Mouse (Mus musculus) embryonic fibroblast, embryonic 13.5 days (primary cell): ENCODE data around the gene Nono. TPM values are rescaled to one million over a fixed set of nuclear protein-coding genes. Genes with fewer than 3 reads are reported as not detected.

Experiments used
- H3K27ac ChIP-seq: 2 replicates; pipeline ENCODE4 v1.5.1; 2012; ENCODE audit warnings: low read length, control low read depth, inconsistent platforms; ENCODE audit not compliant: insufficient read depth
- H3K4me1 ChIP-seq: 2 replicates; pipeline ENCODE4 v1.6.1; 2011; ENCODE audit warnings: low read length; ENCODE audit not compliant: control insufficient read depth, insufficient read depth
- H3K4me3 ChIP-seq: 2 replicates; pipeline ENCODE4 v1.5.1; 2011; ENCODE audit warnings: mild to moderate bottlenecking, control low read depth, low read length; ENCODE audit not compliant: insufficient read depth
- CTCF ChIP-seq: IDR thresholded peaks from 2 replicates; pipeline ENCODE4 v1.5.1; 2011; ENCODE audit warnings: mild to moderate bottlenecking, control low read depth, low read length, moderate library complexity, borderline replicate concordance; ENCODE audit not compliant: insufficient read depth
- POLR2A ChIP-seq: IDR thresholded peaks from 2 replicates; pipeline ENCODE4 v1.6.1; 2011; ENCODE audit warnings: low read depth, mild to moderate bottlenecking, control low read depth, low read length, moderate library complexity
- polyA plus RNA-seq: library from polyadenylated mRNA; stranded (reverse); fragments of >200 nt; gene quantifications from 2 replicates; pipeline ENCODE4 v1.2.4, GENCODE M21; 2011; ENCODE audit warnings: low read depth; ENCODE audit not compliant: missing spikeins, insufficient read length

Nono gene
- polyA plus RNA-seq, 1 experiment: 440 TPM

- Histone ChIP-seq H3K27ac (no peak overlapping the region), H3K4me3 (peak overlapping the region; percentile 64), H3K4me1 (no peaks in the 10 kb centered on the region)
- TF ChIP-seq CTCF (no peak), POLR2A (peak; percentile 65)
These were observed 9.1 kb upstream of the Nono start for GRCm38 (mm10) chrX:101419725-101420699.

DNA sequence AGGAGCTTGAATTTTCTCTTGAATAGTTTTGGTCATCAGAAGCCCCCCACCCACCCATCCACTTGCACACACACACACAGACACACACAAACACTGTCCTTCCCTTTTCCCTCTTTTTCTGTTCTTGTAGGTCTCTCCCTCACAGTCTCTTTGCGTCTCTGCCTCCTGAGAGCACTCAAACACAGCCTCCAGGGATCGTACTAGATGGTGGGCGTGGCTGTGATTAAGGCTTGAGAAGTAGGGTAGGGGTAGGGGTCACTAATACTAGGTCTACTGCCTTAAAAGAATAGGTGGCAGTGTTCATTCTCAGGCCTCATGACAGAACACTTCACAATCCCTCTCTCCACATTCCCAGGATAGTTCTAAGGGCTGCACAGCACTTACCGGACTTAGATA lies 8.4 kb upstream of the Nono start, which contains the start of gene Zmym3:
Zmym3 (minus strand) TSS at position 150 of the 396 bp plus-strand sequence.
- Histone ChIP-seq H3K4me1 (no peaks in the 10 kb centered on the region), H3K27ac (no peak within 1 kb of the TSS), H3K4me3 (peak within 1 kb of the TSS; percentile 64)
- TF ChIP-seq POLR2A (no peak), CTCF (no peak)

- no peak overlapping the region for H3K4me3 ChIP-seq
- no peak overlapping the region for H3K27ac ChIP-seq
- TF ChIP-seq POLR2A (no peak), CTCF (no peak)
- no peaks in the 10 kb centered on the region for H3K4me1 ChIP-seq
These were observed 5.7 kb upstream of the Nono start for GRCm38 (mm10) chrX:101423462-101423861.

DNA sequence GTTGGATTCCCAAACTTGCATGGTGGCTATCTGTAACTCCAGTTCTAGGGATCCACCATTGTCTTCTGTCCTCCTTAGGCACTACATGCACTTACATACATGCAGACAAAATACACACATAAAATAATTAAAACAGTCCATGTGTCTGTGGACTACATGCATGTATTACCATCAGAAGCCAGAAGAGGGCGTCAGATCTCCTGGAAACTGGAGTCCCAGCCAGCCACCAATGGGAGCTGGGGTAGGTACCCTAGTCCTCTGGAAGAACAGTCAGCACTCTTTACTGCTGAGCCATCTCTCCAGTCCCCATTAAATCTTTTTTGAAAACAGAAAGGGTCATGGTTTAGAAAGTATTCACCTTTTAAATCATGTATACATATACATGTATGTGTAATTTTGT lies 1.3 kb upstream of the Nono start:
- TF ChIP-seq CTCF (no peak), POLR2A (no peak)

DNA sequence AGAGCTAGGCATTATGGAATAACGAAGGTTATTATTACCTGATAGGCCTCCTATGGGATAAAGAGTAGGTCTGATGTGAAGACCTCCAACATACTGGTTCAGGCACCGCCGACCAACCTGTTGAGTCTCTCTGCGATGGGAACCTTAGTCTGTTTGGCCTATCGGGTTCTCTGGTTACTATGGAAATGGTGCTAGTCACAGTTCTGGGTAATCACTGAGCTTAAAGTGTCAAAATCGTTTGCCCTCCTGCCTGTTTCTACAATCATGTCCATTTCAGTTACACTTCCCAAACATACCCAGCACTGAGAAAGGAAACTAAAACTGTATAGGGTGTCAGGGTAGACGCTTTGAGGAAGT lies 355 bp upstream of the Nono start:
- Histone ChIP-seq H3K4me1 (0 out of 2 replicates have a peak, but pooled peaks cover 1% of the 10 kb centered on the region), H3K4me3 (peak overlapping the region; percentile 41), H3K27ac (peak overlapping the region; percentile 98)
- TF ChIP-seq CTCF (no peak), POLR2A (no peak)

More for the DNA sequence above, 1.3 kb upstream of the Nono start:
- H3K4me1 ChIP-seq: 0 out of 2 replicates have a peak, but pooled peaks cover 1% of the 10 kb centered on the region
- no peak overlapping the region for H3K27ac ChIP-seq
- no peak overlapping the region for H3K4me3 ChIP-seq

GRCm38 (mm10) chrX:101429976-101430375 lies 858 bp downstream of the Nono start:
- 0 out of 2 replicates have a peak, but pooled peaks cover 1% of the 10 kb centered on the region for H3K4me1 ChIP-seq
- TF ChIP-seq CTCF: no peak
- peak overlapping the region; percentile 73 for H3K4me3 ChIP-seq
- peak overlapping the region; percentile 98 for H3K27ac ChIP-seq

DNA sequence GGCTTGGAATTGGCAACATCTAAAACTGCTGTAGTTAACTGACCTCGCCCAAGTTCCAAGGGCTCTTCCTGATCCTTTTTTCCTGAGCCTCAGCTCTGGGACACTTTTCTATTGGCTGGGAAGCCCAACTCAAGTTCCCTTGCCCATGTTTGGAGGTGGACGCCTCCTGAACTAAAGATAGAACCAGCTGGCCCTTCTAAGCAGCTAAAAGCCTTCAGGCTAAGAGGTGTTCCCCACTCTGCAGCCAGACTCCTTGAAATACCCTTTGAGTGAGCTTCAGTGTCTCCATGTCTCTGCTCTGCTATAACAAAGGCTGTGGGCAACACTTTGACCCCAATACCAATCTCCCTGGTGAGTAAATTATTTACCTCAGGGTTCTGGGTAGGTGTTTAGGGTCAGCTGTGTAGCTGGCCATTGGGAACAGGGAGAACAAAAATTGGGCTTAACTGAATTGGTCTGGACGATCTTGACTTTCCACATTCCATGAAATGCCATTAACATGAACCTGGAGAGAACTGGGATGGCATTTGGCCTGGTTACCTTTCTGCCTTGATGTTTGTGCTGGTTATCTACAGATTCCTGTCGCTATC lies 19.9 kb downstream of the Nono start, which contains the start of gene Itgb1bp2:
Itgb1bp2 (plus strand) TSS at position 203 of the 590 bp plus-strand sequence.
- TF ChIP-seq CTCF: no peak
- no peak for TF ChIP-seq POLR2A
- Histone ChIP-seq H3K4me3 (no peak within 1 kb of the TSS), H3K4me1 (no peaks in the 10 kb centered on the region), H3K27ac (no peak within 1 kb of the TSS)

DNA sequence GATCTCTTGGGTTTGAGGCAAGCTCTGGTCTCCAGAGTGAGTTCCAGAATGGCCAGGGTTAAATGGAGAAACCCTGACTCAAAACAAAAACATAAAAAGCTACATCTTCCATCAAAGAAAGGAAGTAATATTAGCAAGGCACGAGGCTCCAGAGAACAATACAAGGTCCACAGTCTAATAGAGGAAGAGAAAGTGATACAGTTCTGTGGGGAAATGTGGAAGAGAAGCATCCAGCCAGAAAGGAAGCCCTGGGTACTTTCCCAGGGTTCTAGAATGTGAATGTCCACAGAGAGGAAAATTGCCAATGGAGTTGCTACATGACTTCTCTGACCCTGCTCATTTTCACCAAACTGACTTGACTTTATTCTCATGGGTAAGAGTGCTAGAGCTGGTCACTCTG lies 22.0 kb downstream of the Nono start:
- Histone ChIP-seq H3K4me1 (no peaks in the 10 kb centered on the region), H3K4me3 (no peak overlapping the region), H3K27ac (no peak overlapping the region)
- no peak for TF ChIP-seq POLR2A
- no peak for TF ChIP-seq CTCF

GRCm38 (mm10) chrX:101451591-101451990 lies 22.5 kb downstream of the Nono start:
- Histone ChIP-seq H3K4me1 (no peaks in the 10 kb centered on the region), H3K27ac (no peak overlapping the region), H3K4me3 (no peak overlapping the region)
- no peak for TF ChIP-seq POLR2A
- no peak for TF ChIP-seq CTCF

DNA sequence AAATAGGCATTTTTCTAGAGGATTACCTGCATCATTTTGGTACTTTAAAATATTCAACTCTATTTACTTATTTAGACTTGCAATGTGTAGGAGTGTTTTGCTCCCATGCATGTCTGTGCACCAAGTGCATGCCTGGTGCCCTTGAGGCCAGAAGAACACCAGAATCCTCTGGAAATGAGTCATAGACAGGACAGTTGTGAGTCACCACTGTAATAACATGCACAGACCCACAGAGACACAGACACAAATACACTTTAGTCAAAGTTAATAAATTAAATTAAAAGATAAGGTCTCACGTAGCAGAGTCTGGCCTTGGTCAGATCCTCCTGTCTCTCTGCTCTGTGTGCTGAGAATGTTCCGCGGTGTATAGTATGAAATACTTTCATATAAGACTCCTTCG lies 43.1 kb downstream of the Nono start:
- no peak for TF ChIP-seq CTCF
- no peak for TF ChIP-seq POLR2A
- peaks cover 3% of the 10 kb centered on the region; the same call in 1 of the 2 replicates for H3K4me1 ChIP-seq

More for the DNA sequence above, 43.1 kb downstream of the Nono start:
- Histone ChIP-seq H3K27ac (no peak overlapping the region), H3K4me3 (no peak overlapping the region)
